Mouse (Mus musculus): ENCODE measurements around the gene Ubl4b. TPM values are rescaled to one million over a fixed set of nuclear protein-coding genes. Genes with fewer than 3 reads are reported as not detected.
A peak's percentile ranks its signal among the peaks of the same experiment; 100 is the strongest.

The Ubl4b gene
- total RNA-seq, 2 experiments from 2014 or later = not detected

- DNase-seq (ENCODE audit: extremely low spot score in 1 of 2, low spot score in 2 of 2) = peak; percentile 84 to 86
- intact Hi-C loops (cut with DNase I) = no loop called here
Observed at GRCm38 (mm10) chr3:107536810-107537503, 17.9 kb downstream of the Ubl4b start.

- intact Hi-C loops (cut with DNase I) = no loop called here
- no peak for DNase-seq (ENCODE audit: extremely low spot score in 1 of 2, low spot score in 2 of 2)
Observed at GRCm38 (mm10) chr3:107534951-107535350, 19.9 kb downstream of the Ubl4b start.

- no peak for DNase-seq (ENCODE audit: extremely low spot score in 1 of 2, low spot score in 2 of 2)
- intact Hi-C loops (cut with DNase I) = no loop called here
Observed at GRCm38 (mm10) chr3:107533532-107533931, 21.3 kb downstream of the Ubl4b start.

GRCm38 (mm10) chr3:107530581-107530980 is 24.3 kb downstream of the Ubl4b start:
- intact Hi-C loops (cut with DNase I) = no loop called here

GRCm38 (mm10) chr3:107529182-107529581 is 25.7 kb downstream of the Ubl4b start:
- intact Hi-C loops (cut with DNase I) = no loop called here
- no peak for DNase-seq (ENCODE audit: extremely low spot score in 1 of 2, low spot score in 2 of 2)

More at GRCm38 (mm10) chr3:107530581-107530980, 24.3 kb downstream of the Ubl4b start:
- DNase-seq (ENCODE audit: extremely low spot score in 1 of 2, low spot score in 2 of 2) = no peak

GRCm38 (mm10) chr3:107528401-107529118 is 26.3 kb downstream of the Ubl4b start:
- intact Hi-C loops (cut with DNase I) = no loop called here
- DNase-seq (ENCODE audit: extremely low spot score in 1 of 2, low spot score in 2 of 2) = peak; percentile 78 to 88

- intact Hi-C loops (cut with DNase I) = no loop called here
- DNase-seq (ENCODE audit: extremely low spot score in 1 of 2, low spot score in 2 of 2) = no peak
Observed at GRCm38 (mm10) chr3:107524547-107524946, 30.3 kb downstream of the Ubl4b start.

GRCm38 (mm10) chr3:107520931-107521330 is 33.9 kb downstream of the Ubl4b start:
- intact Hi-C loops (cut with DNase I) = no loop called here
- DNase-seq (ENCODE audit: extremely low spot score in 1 of 2, low spot score in 2 of 2) = no peak

GRCm38 (mm10) chr3:107517631-107518108 is 37.2 kb downstream of the Ubl4b start, which contains the start of gene Slc6a17:
Gene Slc6a17 (minus strand): TSS chr3:107518018.
- intact Hi-C loops (cut with DNase I) = no loop called here
- peak; percentile 73 to 87 for DNase-seq (ENCODE audit: extremely low spot score in 1 of 2, low spot score in 2 of 2)

- intact Hi-C loops (cut with DNase I) = no loop called here
- peak in 1 of 2 experiments; percentile 70 for DNase-seq (ENCODE audit: extremely low spot score in 1 of 2, low spot score in 2 of 2)
Observed at GRCm38 (mm10) chr3:107516776-107517630, 37.9 kb downstream of the Ubl4b start.

GRCm38 (mm10) chr3:107515989-107516388 is 38.9 kb downstream of the Ubl4b start:
- DNase-seq (ENCODE audit: extremely low spot score in 1 of 2, low spot score in 2 of 2) = peak in 1 of 2 experiments; percentile 16
- intact Hi-C loops (cut with DNase I) = no loop called here

GRCm38 (mm10) chr3:107511416-107511815 is 43.5 kb downstream of the Ubl4b start:
- intact Hi-C loops (cut with DNase I) = no loop called here
- DNase-seq (ENCODE audit: extremely low spot score in 1 of 2, low spot score in 2 of 2) = no peak

GRCm38 (mm10) chr3:107508696-107509095 is 46.2 kb downstream of the Ubl4b start:
- peak in 1 of 2 experiments; percentile 61 for DNase-seq (ENCODE audit: extremely low spot score in 1 of 2, low spot score in 2 of 2)

GRCm38 (mm10) chr3:107507966-107508365 is 46.9 kb downstream of the Ubl4b start:
- no peak for DNase-seq (ENCODE audit: extremely low spot score in 1 of 2, low spot score in 2 of 2)
- intact Hi-C loops (cut with DNase I) = no loop called here

More at GRCm38 (mm10) chr3:107508696-107509095, 46.2 kb downstream of the Ubl4b start:
- intact Hi-C loops (cut with DNase I) = no loop called here

- intact Hi-C loops (cut with DNase I) = no loop called here
- no peak for DNase-seq (ENCODE audit: extremely low spot score in 1 of 2, low spot score in 2 of 2)
Observed at GRCm38 (mm10) chr3:107506531-107506930, 48.3 kb downstream of the Ubl4b start.

GRCm38 (mm10) chr3:107505464-107506367 is 49.2 kb downstream of the Ubl4b start:
- intact Hi-C loops (cut with DNase I) = no loop called here
- DNase-seq (ENCODE audit: extremely low spot score in 1 of 2, low spot score in 2 of 2) = peak in 1 of 2 experiments; percentile 65

- DNase-seq (ENCODE audit: extremely low spot score in 1 of 2, low spot score in 2 of 2) = no peak
Observed at GRCm38 (mm10) chr3:107504542-107504941, 50.3 kb downstream of the Ubl4b start.

GRCm38 (mm10) chr3:107503716-107504115 is 51.2 kb downstream of the Ubl4b start:
- DNase-seq (ENCODE audit: extremely low spot score in 1 of 2, low spot score in 2 of 2) = no peak
- intact Hi-C loops (cut with DNase I) = no loop called here

More at GRCm38 (mm10) chr3:107504542-107504941, 50.3 kb downstream of the Ubl4b start:
- intact Hi-C loops (cut with DNase I) = no loop called here
